Mouse (Mus musculus): Measurements from ENCODE around the gene Tmc6.

DNA sequence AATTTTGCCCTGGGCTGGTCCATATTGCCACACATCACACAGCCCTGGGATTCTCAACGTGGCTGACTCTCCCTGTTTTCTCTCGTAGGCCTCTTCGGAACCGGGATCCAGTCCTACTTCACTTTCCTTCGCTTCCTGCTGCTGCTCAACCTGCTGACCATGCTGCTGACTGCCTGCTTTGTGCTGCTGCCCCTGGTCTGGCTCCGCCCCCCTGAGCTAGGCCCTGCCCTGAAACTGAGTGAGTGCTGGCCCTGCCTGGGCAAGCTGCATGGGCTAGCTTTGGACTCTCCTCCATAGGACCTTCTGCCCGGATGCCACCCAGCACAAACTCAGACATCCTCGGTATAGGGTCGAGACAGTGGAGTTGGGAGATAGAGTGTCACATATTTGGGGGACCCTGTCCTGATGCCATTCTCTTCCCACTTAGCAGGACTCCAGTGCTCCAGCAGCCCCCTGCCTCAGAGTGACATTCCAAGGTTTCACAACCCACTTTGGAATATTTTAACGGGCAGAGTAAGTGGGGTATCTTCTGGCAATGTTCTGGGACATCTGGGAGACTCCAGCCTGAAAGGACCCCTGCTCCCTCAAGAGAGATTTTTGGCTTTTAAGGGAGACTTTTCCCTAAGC lies 1.8 kb upstream of the Tmc6 start:
- TF ChIP-seq MAFK (IDR thresholded peaks at IDR 0.05; ENCODE audit: insufficient read depth, low read depth, low read length) (no peak), ZC3H11A (IDR thresholded peaks at IDR 0.05; ENCODE audit: borderline replicate concordance, low read depth, low read length) (no peak), ZNF384 (IDR thresholded peaks at IDR 0.05; ENCODE audit: low read depth, low read length) (no peak), CHD2 (IDR thresholded peaks at IDR 0.05; ENCODE audit: low read depth, low read length) (no peak), HCFC1 (IDR thresholded peaks at IDR 0.05; ENCODE audit: borderline replicate concordance, insufficient read depth, low read length) (no peak)

Data from ES-E14 (cell line).